Mouse (Mus musculus): ENCODE data around the gene Gfra1.

Gene Gfra1

DNA sequence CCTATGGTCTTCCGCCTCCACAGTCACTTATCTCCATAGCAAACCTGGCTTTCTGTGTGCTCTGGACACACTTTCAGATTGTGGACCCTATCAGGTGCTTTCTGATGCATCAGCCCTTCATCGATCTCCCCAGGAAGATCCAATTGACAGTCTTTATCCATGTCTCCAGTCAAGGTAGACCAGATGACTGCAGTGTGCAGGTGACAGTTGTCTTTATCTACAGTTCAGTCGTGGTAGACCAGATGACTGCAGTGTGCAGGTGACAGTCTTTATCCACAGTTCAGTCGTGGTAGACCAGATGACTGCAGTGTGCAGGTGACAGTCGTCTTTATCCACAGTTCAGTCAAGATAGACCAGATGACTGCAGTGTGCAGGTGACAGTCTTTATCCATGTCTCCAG is 140.0 kb downstream of the Gfra1 start:
- DNase-seq = no peak

GRCm38 (mm10) chr19:58314631-58315030 is 141.1 kb downstream of the Gfra1 start:
- DNase-seq = no peak

DNA sequence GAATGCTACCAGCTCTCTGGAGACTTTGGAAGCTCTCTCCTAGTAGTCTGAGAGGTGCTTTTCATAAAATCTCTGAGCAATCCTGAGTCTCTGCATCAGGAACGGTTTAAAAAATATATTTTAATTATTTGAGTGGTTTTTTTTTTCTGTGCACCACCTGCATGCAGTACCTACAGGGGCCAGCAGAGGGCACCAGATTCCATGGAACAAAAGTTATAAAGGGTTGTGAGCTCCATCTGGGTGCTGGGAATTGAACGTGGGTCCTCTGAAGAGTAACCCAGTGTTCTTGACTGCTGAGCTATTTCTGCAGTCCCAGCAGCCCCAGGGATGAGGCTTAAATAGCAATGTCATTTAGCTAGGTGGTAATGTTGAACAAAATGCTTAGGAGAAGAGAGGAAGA is 141.9 kb downstream of the Gfra1 start:
- no peak for DNase-seq

- no peak for DNase-seq
Observed at GRCm38 (mm10) chr19:58312492-58312891, 143.2 kb downstream of the Gfra1 start.

DNA sequence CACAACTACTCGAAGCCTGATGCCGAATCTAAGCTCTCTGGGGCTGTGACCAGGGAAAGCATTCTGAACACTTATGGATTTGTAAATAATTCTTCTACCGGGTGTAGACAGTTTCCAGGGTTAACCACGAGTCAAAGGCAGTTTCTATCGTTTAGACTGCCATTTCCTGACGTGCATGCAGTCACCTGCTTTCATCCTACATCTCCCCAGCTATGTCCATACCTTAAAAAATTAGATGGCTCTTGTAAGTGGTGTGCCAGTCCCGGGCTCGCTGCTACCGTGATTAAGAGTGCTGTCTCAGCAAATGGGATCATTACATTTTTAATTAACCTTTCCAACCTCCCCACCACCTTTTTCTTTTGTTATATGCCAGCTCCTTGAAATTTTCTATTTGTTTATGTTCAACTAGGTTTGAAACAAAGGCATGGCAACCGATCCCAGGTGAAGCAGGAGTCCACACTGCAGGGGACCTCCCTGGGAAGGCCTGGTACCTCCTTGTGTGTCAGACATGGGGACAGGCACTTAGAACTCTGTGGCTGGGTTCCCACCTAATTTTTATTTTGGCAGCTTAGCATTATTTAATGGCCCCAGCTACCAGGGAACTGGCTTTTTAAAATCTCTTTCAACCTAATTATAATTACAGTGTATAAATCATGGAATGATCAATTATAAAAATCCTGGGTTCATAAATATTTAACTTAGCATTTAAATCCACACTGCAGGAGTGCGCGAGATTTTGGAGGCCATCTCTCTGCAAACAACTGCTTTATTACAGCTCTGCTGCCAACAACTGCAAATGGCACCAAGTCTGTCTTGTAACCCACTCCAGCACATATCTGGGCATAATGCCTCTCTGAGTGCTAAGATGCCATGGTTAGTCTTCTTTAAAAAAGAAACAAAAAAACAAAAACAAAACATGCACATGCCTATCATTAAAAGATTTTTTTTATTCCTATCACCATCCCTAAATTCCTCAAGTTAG is 145.1 kb downstream of the Gfra1 start:
- DNase-seq = no peak

DNA sequence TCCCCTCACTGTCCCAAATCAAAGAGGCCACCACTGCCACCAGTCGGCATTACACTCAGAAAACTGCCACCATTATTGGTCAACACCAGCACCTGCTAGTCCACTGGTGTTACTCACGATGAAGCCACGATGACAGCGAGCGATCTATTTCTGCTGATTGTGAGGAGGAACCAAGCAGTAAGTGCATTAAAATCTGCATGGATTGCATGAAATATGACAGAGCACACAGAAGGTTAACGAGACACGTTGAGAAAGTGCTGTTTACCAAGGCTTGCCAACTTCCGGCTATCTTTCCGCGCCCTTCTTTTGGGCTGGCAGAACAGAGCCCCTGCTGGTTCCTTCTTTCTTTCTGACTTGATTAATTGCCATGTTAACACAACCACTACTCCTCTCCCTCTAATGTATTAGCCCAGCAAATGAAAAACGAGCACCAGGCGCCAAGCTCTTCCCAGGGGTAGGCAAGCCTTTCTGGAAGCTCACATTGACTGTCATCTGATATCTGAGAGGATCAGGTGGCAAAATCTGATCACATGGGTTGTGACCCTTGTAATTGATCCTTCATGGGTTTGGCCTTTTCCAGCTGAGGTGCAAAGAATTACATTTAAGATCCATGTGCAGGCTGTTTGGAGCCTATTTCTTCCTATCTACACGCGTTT is 146.0 kb downstream of the Gfra1 start:
- DNase-seq = no peak

GRCm38 (mm10) chr19:58301105-58301504 is 154.6 kb downstream of the Gfra1 start:
- no peak for DNase-seq

GRCm38 (mm10) chr19:58297926-58298325 is 157.8 kb downstream of the Gfra1 start:
- no peak for DNase-seq

- no peak for DNase-seq
Observed at GRCm38 (mm10) chr19:58296842-58297190, 158.9 kb downstream of the Gfra1 start.

DNA sequence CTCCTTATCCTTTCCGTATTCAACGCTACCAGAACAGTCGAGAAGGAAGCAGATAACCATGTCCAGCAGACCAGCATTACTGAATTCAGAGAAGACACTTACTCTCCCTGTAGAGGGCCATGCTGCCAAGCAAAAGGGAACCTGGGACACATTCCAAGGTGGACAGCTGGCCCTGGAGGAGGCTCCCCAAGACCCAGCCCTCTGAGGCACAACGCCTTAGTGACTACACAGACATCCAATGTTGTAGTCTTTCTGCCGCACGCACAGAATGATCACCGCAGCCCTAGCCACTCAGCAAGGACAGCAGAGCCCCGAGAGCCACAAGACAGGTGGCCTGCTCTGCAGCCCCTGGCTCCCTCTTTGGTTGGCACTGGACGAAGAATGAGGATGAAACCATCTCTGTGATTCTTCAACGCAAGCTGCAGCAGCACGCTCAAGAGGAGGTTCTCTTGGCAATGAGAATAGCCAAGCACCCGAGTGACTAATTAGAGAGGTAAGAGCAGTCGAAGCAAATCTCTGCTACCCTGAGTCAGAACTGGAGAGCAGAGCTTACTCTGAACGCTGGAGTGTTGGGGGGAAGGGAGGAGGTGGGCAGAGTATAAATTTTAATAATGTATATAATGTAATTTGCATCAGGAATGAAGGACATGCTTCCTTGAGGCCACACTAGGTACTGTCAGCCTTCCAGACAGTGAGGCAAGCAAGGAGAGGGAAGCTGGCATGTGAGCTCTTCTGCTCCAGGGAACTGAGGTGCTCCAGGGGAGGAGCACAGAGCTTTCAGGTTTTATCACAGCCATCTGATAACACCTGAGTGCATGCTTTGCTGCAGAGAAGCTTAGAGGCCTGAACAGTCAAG is 159.5 kb downstream of the Gfra1 start:
- DNase-seq = peak; percentile 88

GRCm38 (mm10) chr19:58288145-58288544 is 167.6 kb downstream of the Gfra1 start:
- no peak for DNase-seq

GRCm38 (mm10) chr19:58275281-58275680 is 180.4 kb downstream of the Gfra1 start:
- no peak for DNase-seq

DNA sequence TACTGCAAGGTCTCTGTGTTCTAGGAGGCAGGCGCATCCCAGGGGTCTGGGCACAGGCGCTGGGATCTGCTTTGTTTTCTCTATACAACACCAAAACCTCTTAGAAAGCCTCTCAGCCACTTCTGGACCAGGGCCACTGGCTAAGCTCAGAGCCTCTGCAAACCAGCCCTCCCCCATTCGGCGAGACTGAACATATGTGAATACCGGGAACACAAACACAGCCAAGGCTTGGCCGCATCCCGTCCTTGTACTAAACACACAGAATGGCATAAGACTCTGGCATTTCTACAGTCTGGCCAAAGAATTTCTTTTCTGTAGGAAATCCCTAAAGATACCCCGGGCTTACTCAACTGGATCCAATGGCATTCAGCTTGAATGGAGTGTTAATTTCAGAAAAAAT is 183.9 kb downstream of the Gfra1 start:
- DNase-seq = no peak

- no peak for DNase-seq
Observed at GRCm38 (mm10) chr19:58270778-58271177, 184.9 kb downstream of the Gfra1 start.

GRCm38 (mm10) chr19:58268476-58268875 is 187.2 kb downstream of the Gfra1 start:
- DNase-seq = no peak

- no peak for DNase-seq
Observed at GRCm38 (mm10) chr19:58266600-58266999, 189.1 kb downstream of the Gfra1 start.

DNA sequence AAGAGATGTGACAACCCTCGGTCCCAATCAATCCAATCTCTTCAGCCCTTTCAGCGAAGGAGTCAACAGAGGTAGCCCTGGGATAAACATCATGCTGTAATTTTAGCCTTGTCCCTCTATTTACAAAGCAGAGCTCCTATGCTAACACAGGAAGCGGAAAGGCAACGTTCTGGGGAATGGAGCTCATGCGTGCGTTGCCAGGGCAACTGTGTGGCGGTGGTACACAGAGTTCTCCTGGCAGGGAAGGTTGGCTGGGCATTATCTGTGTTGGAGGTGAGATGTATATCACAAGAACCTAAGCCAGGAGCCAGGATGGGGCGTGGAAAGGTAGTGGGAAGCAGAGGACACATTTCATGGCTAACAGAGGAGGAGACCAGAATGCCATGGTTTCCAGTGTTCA is 194.8 kb downstream of the Gfra1 start:
- no peak for DNase-seq

DNA sequence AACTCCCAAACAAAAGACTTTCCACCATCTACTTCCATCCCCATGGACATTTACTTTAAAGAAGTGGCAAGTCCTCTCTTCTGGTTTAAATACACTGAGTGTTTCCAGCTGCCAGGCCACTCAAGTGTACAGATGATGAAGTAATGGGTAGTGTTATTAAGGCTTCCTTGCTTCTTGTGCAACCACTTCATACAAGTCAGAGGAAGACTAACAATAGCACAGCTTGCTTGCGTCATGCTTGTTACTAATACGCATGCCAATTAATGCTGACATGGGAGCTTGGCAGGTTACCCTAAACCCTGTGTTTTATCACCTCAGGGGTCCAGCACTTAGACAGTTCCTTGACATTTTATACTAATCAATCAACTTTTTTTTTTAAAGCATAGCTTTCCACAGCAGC is 196.5 kb downstream of the Gfra1 start:
- DNase-seq = no peak

DNA sequence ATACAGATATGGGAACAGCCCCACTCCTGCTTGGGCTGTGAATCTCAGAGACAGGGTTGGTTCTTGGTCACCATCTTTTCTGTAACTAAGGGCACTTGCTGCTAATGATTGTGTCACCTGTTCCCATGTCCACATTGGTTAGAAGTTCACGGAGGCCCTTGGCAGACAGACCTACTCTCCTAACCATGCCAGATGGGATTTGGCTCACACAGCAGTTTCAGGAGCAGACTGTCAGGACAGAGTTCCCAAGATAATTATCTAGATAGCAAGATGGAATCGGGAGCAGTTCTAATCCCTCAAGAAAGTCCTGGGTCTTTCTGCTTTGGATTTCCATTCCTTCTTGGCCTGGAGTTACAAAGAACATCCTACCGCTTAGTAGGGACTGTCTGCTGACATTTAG is 199.2 kb downstream of the Gfra1 start:
- DNase-seq = no peak

DNA sequence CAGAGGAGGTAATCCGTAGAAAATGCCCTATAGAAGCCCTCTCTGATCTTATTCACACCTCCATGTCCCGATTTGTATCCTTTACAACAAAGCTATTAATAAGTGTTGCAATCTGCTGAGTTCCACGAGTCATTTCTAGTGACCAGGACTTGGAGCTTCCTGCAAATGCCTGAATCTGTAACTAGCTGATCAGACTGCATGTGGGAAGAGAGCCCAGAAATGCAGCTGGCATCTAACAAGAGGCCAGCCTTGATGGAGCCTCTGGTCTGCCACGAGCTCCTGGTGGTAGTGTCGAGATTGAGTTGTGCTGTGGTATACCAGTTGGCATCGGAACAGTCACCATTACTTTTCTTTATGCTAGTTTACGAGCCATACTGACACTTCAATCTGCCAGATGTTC is 200.3 kb downstream of the Gfra1 start:
- DNase-seq = no peak

DNA sequence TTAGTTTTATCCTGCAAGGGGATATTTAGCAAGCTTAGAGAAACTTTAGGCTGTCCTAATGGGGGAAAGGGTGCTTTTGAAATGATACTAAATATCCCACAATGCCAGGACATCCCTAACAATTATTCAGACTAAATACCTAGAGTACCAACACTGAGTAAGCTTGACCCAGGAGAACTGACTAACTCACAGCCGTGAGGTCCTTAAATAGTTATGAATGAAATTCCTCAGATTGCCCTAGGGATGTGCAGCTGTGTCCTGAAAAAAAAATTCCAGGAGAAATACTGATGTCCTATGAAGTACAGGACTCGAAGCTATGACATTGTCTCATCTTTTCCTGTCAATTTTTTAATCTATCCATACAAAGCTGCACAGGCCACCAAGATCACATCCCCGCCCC is 201.5 kb downstream of the Gfra1 start:
- no peak for DNase-seq

DNA sequence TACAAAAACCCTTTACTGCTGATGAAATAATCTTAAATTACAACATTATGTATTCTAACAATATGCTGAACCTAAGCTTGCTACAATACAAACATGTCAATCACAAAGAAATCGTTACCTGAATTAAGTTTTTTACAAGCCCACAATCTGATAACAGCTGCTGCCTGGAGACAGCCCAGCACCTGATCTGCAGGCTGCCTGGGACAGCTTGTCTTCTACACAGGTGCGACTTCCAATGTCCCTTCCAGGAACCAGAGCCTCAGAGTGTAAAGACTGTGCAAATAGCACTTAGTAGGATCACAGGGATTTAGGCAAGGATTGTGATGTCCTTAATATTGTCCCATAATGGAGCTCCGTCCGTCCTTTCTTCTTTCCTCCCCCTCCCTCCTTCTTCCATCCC is 204.0 kb downstream of the Gfra1 start:
- no peak for DNase-seq

DNA sequence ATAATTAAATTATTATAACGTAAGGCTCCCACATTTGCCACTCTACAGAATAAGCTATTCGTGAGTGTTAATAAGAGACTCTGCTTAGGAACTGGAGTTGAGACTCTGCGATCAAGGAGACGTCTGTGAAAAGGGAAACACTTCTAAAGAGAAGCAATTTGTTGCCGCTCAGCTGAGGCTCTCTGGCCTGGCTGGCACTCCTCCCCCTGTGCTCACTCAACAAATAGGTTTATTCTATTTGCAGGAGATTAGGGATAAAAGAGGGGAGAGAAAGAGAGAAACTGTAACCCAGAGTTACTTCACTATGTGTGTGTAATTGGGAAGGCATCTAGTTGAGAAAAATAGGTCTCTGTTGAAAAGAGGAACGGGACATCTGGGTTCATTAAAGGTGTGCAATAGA is 204.6 kb downstream of the Gfra1 start:
- DNase-seq = no peak
